Comparison of ENCODE assay signal across 8 mouse cellular contexts in the genomic region with DNA sequence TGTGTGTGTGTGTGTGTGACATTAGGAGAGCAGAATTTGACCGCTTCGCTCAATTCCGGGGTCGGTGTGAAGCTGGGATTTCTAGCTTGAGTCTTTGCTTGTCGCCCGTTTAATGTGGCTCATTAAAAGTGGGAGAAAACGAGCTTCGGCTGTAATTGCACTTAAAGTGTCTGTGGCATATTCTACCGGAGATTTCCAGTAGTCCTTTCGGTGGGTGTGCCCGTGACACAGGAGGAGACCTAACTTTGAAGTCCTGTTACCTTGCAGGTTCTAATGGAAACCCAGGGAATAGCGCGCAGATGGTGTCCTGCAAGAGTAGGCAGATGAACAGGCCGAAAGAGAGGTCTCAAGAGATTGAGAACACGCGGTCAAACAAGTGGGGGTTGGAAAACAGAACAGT. TPM values are rescaled to one million over a fixed set of nuclear protein-coding genes. Genes with fewer than 3 reads are reported as not detected.
DNase-seq lines count a peak whose midpoint lies in the region; ATAC-seq lines count a peak whose summit lies in the region.

No protein-coding gene starts in this region.

- H3K9ac ChIP-seq in kidney, embryonic 14.5 days (ENCODE audit: low read depth, low read length) = peak overlapping the region; percentile 77
- peak overlapping the region; percentile 81 for H3K9ac ChIP-seq in liver, embryonic 12.5 days

- H3K4me3 ChIP-seq in kidney, embryonic 14.5 days (ENCODE audit: low read length) = peak overlapping the region; percentile 85
- H3K4me3 ChIP-seq in erythroblast, embryonic 14.5 days (replicated peaks) = peak overlapping the region; percentile 99
- H3K4me3 ChIP-seq in liver, embryonic 12.5 days = peak overlapping the region; percentile 92

- no peaks in the 10 kb centered on the region for H3K27me3 ChIP-seq in kidney, embryonic 14.5 days (ENCODE audit: control insufficient read depth, insufficient read depth, low read length)
- peaks cover 3% of the 10 kb centered on the region for H3K27me3 ChIP-seq in erythroblast, embryonic 14.5 days (ENCODE audit: control insufficient read depth)
- H3K27me3 ChIP-seq in liver, embryonic 12.5 days (replicated peaks) = no peaks in the 10 kb centered on the region; the same call in 1 of the 2 replicates

- H3K9me3 ChIP-seq in kidney, embryonic 14.5 days (ENCODE audit: control insufficient read depth, low read length) = no peaks in the 10 kb centered on the region
- H3K9me3 ChIP-seq in erythroblast, embryonic 14.5 days (ENCODE audit: control insufficient read depth, low read length) = no peaks in the 10 kb centered on the region
- no peaks in the 10 kb centered on the region for H3K9me3 ChIP-seq in liver, embryonic 12.5 days (replicated peaks)

- no peak overlapping the region for H3K27ac ChIP-seq in kidney, embryonic 14.5 days (ENCODE audit: low read depth, low read length)
- no peak overlapping the region for H3K27ac ChIP-seq in liver, embryonic 12.5 days

- H3K36me3 ChIP-seq in kidney, embryonic 14.5 days (ENCODE audit: control insufficient read depth, insufficient read depth, low read length) = no peaks in the 10 kb centered on the region
- no peaks in the 10 kb centered on the region for H3K36me3 ChIP-seq in erythroblast, embryonic 14.5 days (ENCODE audit: control insufficient read depth)
- no peaks in the 10 kb centered on the region for H3K36me3 ChIP-seq in liver, embryonic 12.5 days

- no peaks in the 10 kb centered on the region for H3K4me1 ChIP-seq in kidney, embryonic 14.5 days (ENCODE audit: control insufficient read depth, insufficient read depth, low read length)
- H3K4me1 ChIP-seq in erythroblast, embryonic 14.5 days (ENCODE audit: control insufficient read depth) = peaks cover 20% of the 10 kb centered on the region
- H3K4me1 ChIP-seq in liver, embryonic 12.5 days = peaks cover 16% of the 10 kb centered on the region

- no peak for ATAC-seq in kidney, embryonic 14.5 days (ENCODE audit: low FRiP score, low TSS enrichment)
- no peak for ATAC-seq in liver, embryonic 12.5 days

- peak overlapping the region; percentile 65 for H3K4me2 ChIP-seq in kidney, embryonic 14.5 days (replicated peaks; ENCODE audit: low read depth, low read length)
- peak overlapping the region; percentile 82 for H3K4me2 ChIP-seq in liver, embryonic 12.5 days

- no peak for DNase-seq in kidney, postnatal 25 days
- DNase-seq in Muller cell, postnatal 12 days (ENCODE audit: inconsistent ontology term) = peak; percentile 22
- DNase-seq in ovary, postnatal 10 days (ENCODE audit: low spot score) = no peak
- DNase-seq in ovary, postnatal 14 days (ENCODE audit: low spot score) = no peak
- no peak for DNase-seq in yolk sac, embryonic 10.5 days (ENCODE audit: low spot score)

- 2% methylated on average over 16 of the region's 16 CpGs for WGBS in kidney, embryonic 14.5 days
- 3% methylated on average over 16 of the region's 16 CpGs for WGBS in liver, embryonic 12.5 days (ENCODE audit: insufficient replicate concordance)

RNA-seq across cellular contexts. Expression of gene Mrps9, which starts 0.8 kb away (rescaled TPM):
- polyA plus RNA-seq in kidney, embryonic 14.5 days (2014; fragmentation: Nextera tagmentation; extraction: Ambion mirVana) = 62.4 and 78.8 TPM in 2 replicates
- polyA plus RNA-seq in erythroblast, embryonic 14.5 days (2012) = 3.3 and 4.2 TPM in 2 replicates
- 34.8 and 38.0 TPM in 2 replicates for polyA plus RNA-seq in liver, embryonic 12.5 days (2016; fragmentation: Nextera tagmentation; extraction: Ambion mirVana)
